Mouse (Mus musculus) lung, postnatal 0 days (tissue): ENCODE results near the gene Bach2.

ENCODE experiments used
- CTCF ChIP-seq: IDR thresholded peaks from 2 replicates; pipeline ENCODE4 v1.5.1; 2016; ENCODE audit warnings: antibody characterized with exemption, mild to moderate bottlenecking
- EP300 ChIP-seq: IDR thresholded peaks from 2 replicates; pipeline ENCODE4 v1.6.1; 2016; ENCODE audit warnings: antibody characterized with exemption, mild to moderate bottlenecking, control low read depth

DNA sequence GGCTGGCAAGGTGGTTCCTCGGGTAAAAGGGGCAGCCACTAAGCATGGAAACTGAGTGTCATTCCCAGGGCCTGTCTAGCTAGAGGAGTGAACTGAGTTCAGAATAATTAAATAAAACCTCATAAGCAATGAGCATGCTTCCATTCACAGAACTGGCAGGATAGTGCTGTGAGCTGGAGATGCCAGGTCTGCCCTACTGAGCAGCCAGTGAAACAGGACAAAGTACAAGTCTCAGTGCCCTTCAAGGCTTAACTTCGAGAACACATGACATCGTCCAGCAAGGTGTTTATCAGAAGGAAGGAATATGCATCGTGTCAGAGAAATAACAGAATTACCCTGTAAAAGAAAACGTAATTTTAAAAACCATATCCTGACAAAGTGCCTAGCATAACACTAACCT lies 335.0 kb downstream of the Bach2 start:
- TF ChIP-seq EP300: no peak
- no peak for TF ChIP-seq CTCF
